Mouse (Mus musculus) liver, embryonic 16.5 days (tissue): Measurements from ENCODE around the gene Itgb7. TPM values are rescaled to one million over a fixed set of nuclear protein-coding genes. Genes with fewer than 3 reads are reported as not detected.

Experiments used
- ATAC-seq: fragments of 200-750 bp; cut with Nextera tagmentation; 2 replicates; pipeline ENCODE4 v1.8.0; 2017; ENCODE audit warnings: low read depth, mild to moderate bottlenecking, moderate number of reproducible peaks, moderate library complexity
- H3K27ac ChIP-seq: fragments of 300-500 bp; sonication (generic); 2 replicates; pipeline ENCODE4 v1.5.1; 2014; ENCODE audit warnings: mild to moderate bottlenecking, low read length
- H3K27me3 ChIP-seq: fragments of 300-500 bp; sonication (generic); 2 replicates; pipeline ENCODE4 v1.6.1; 2014; ENCODE audit warnings: low read depth, low read length, mixed read lengths; ENCODE audit not compliant: control insufficient read depth, insufficient read depth
- H3K36me3 ChIP-seq: fragments of 300-500 bp; sonication (generic); 2 replicates; pipeline ENCODE4 v1.6.1; 2014; ENCODE audit warnings: mild to moderate bottlenecking; ENCODE audit not compliant: control insufficient read depth, insufficient read depth
- H3K4me1 ChIP-seq: fragments of 300-500 bp; sonication (generic); 2 replicates; pipeline ENCODE4 v1.6.1; 2014; ENCODE audit warnings: low read depth, low read length, mixed read lengths; ENCODE audit not compliant: control insufficient read depth
- H3K4me2 ChIP-seq: fragments of 300-500 bp; sonication (generic); 2 replicates; pipeline ENCODE4 v1.6.1; 2014; ENCODE audit warnings: low read depth, low read length, mixed read lengths
- H3K4me3 ChIP-seq: fragments of 300-500 bp; sonication (generic); 2 replicates; pipeline ENCODE4 v1.5.1; 2014; ENCODE audit warnings: low read depth, mild to moderate bottlenecking, low read length
- H3K9ac ChIP-seq: fragments of 300-500 bp; sonication (generic); 2 replicates; pipeline ENCODE4 v1.6.1; 2014; ENCODE audit warnings: low read depth, low read length
- H3K9me3 ChIP-seq: fragments of 300-500 bp; sonication (generic); replicated peaks from 2 replicates; pipeline ENCODE4 v1.6.1; 2016; ENCODE audit warnings: low read length; ENCODE audit not compliant: control insufficient read depth
- WGBS: fragments of 180-500 bp; shearing (Covaris S2); extraction: QIAGEN DNeasy Blood & Tissue Kit; methylation state at CpG from one replicate; pipeline ENCODE4 v1.1.7; 2014; ENCODE audit not compliant: insufficient replicate concordance; 5-methylcytosine and 5-hydroxymethylcytosine counted together
- polyA plus RNA-seq: library from polyadenylated mRNA; unstranded; fragments of >200 nt; fragmentation: Nextera tagmentation; extraction: Ambion mirVana; gene quantifications from 2 replicates; pipeline ENCODE4 v1.2.1, GENCODE M21; 2015

Gene Itgb7
- polyA plus RNA-seq, 1 experiment from 2014 or later, result 5.5 TPM

- Histone ChIP-seq H3K9me3 (no peaks in the 10 kb centered on the region), H3K36me3 (no peaks in the 10 kb centered on the region), H3K27me3 (no peaks in the 10 kb centered on the region), H3K27ac (no peak overlapping the region), H3K9ac (no peak overlapping the region), H3K4me3 (no peak overlapping the region), H3K4me2 (no peak overlapping the region), H3K4me1 (peaks cover 10% of the 10 kb centered on the region)
- ATAC-seq, result peak; percentile 34; the same call in 1 of the 2 replicates
- WGBS, result 16% methylated on average over 6 of the region's 6 CpGs
Observed at GRCm38 (mm10) chr15:102178279-102178678, 53.5 kb downstream of the Itgb7 start.

- H3K9me3 ChIP-seq, result no peaks in the 10 kb centered on the region
- 67% methylated on average over 8 of the region's 8 CpGs for WGBS
- peaks cover 10% of the 10 kb centered on the region for H3K4me1 ChIP-seq
- no peak overlapping the region for H3K4me3 ChIP-seq
- no peak for ATAC-seq
- H3K27ac ChIP-seq, result no peak overlapping the region
- no peaks in the 10 kb centered on the region for H3K36me3 ChIP-seq
- no peak overlapping the region for H3K4me2 ChIP-seq
- H3K27me3 ChIP-seq, result no peaks in the 10 kb centered on the region
- H3K9ac ChIP-seq, result no peak overlapping the region
Observed at GRCm38 (mm10) chr15:102177417-102177816, 54.3 kb downstream of the Itgb7 start.

GRCm38 (mm10) chr15:102176571-102177316, 55.0 kb downstream of the Itgb7 start:
- WGBS, result 43% methylated on average over 7 of the region's 7 CpGs

GRCm38 (mm10) chr15:102175736-102176319, 55.9 kb downstream of the Itgb7 start:
- Histone ChIP-seq H3K27me3 (no peaks in the 10 kb centered on the region), H3K4me1 (peaks cover 10% of the 10 kb centered on the region), H3K4me2 (no peak overlapping the region), H3K9me3 (no peaks in the 10 kb centered on the region), H3K9ac (no peak overlapping the region), H3K4me3 (no peak overlapping the region), H3K27ac (no peak overlapping the region), H3K36me3 (no peaks in the 10 kb centered on the region)
- 80% methylated on average over 16 of the region's 16 CpGs for WGBS
- ATAC-seq, result no peak

More at GRCm38 (mm10) chr15:102176571-102177316, 55.0 kb downstream of the Itgb7 start:
- Histone ChIP-seq H3K4me2 (no peak overlapping the region), H3K9ac (no peak overlapping the region), H3K27me3 (no peaks in the 10 kb centered on the region), H3K9me3 (no peaks in the 10 kb centered on the region), H3K4me1 (peaks cover 10% of the 10 kb centered on the region), H3K27ac (no peak overlapping the region), H3K4me3 (no peak overlapping the region), H3K36me3 (no peaks in the 10 kb centered on the region)
- ATAC-seq, result no peak

- 52% methylated on average over 3 of the region's 3 CpGs for WGBS
- no peak for ATAC-seq
Observed at GRCm38 (mm10) chr15:102173581-102173980, 58.2 kb downstream of the Itgb7 start.

GRCm38 (mm10) chr15:102169064-102169463, 62.7 kb downstream of the Itgb7 start:
- WGBS, result 66% methylated on average over 2 of the region's 2 CpGs
- Histone ChIP-seq H3K27me3 (no peaks in the 10 kb centered on the region), H3K27ac (no peak overlapping the region), H3K4me3 (no peak overlapping the region), H3K9me3 (no peaks in the 10 kb centered on the region), H3K9ac (no peak overlapping the region), H3K4me1 (no peaks in the 10 kb centered on the region), H3K4me2 (no peak overlapping the region), H3K36me3 (no peaks in the 10 kb centered on the region)
- no peak for ATAC-seq

More at GRCm38 (mm10) chr15:102173581-102173980, 58.2 kb downstream of the Itgb7 start:
- H3K9me3 ChIP-seq, result no peaks in the 10 kb centered on the region
- no peak overlapping the region for H3K27ac ChIP-seq
- no peak overlapping the region for H3K4me3 ChIP-seq
- H3K9ac ChIP-seq, result no peak overlapping the region
- no peaks in the 10 kb centered on the region for H3K36me3 ChIP-seq
- no peaks in the 10 kb centered on the region for H3K27me3 ChIP-seq
- H3K4me2 ChIP-seq, result no peak overlapping the region
- peaks cover 10% of the 10 kb centered on the region for H3K4me1 ChIP-seq

- Histone ChIP-seq H3K4me3 (no peak overlapping the region), H3K4me1 (no peaks in the 10 kb centered on the region), H3K27me3 (no peaks in the 10 kb centered on the region), H3K9me3 (no peaks in the 10 kb centered on the region), H3K36me3 (no peaks in the 10 kb centered on the region), H3K4me2 (no peak overlapping the region), H3K9ac (no peak overlapping the region), H3K27ac (no peak overlapping the region)
- no peak for ATAC-seq
- 56% methylated on average over 6 of the region's 6 CpGs for WGBS
Observed at GRCm38 (mm10) chr15:102167620-102168021, 64.1 kb downstream of the Itgb7 start.

Other genes starting within 250 kb of the Itgb7 start
- gene Krt8, start 227.5 kb downstream of the Itgb7 start, polyA plus RNA-seq, result 120 and 130 TPM in 2 replicates
- 118 and 119 TPM in 2 replicates for gene Krt18, start 203.8 kb downstream of the Itgb7 start, polyA plus RNA-seq
- gene Eif4b, start 158.2 kb downstream of the Itgb7 start, polyA plus RNA-seq, result 42.7 and 43.6 TPM in 2 replicates
- gene Tns2, start 131.5 kb downstream of the Itgb7 start, polyA plus RNA-seq, result 6.2 and 6.8 TPM in 2 replicates
- gene Spryd3, start 95.7 kb downstream of the Itgb7 start, polyA plus RNA-seq, result 13.0 and 14.3 TPM in 2 replicates
- gene Igfbp6, start 87.6 kb downstream of the Itgb7 start, polyA plus RNA-seq, result 1.5 and 2.4 TPM in 2 replicates
- 33.6 and 34.4 TPM in 2 replicates for gene Soat2, start 81.4 kb downstream of the Itgb7 start, polyA plus RNA-seq
- gene Zfp740, start 28.7 kb downstream of the Itgb7 start, polyA plus RNA-seq, result 16.3 and 17.1 TPM in 2 replicates
- 53.0 and 60.2 TPM in 2 replicates for gene Csad, start 27.2 kb downstream of the Itgb7 start, polyA plus RNA-seq
- gene Rarg, start 25.6 kb upstream of the Itgb7 start, polyA plus RNA-seq, result 2.4 and 2.5 TPM in 2 replicates
- not detected in 2 replicates for gene Gm9918, start 38.6 kb upstream of the Itgb7 start, polyA plus RNA-seq
- gene Mfsd5, start 47.5 kb upstream of the Itgb7 start, polyA plus RNA-seq, result 20.0 and 21.3 TPM in 2 replicates
- gene Espl1, start 64.3 kb upstream of the Itgb7 start, polyA plus RNA-seq, result 21.2 and 24.8 TPM in 2 replicates
- gene Pfdn5, start 94.2 kb upstream of the Itgb7 start, polyA plus RNA-seq, result 107 and 108 TPM in 2 replicates
- gene Myg1, start 99.8 kb upstream of the Itgb7 start, polyA plus RNA-seq, result 34.0 and 39.3 TPM in 2 replicates
- gene Aaas, start 118.8 kb upstream of the Itgb7 start, polyA plus RNA-seq, result 39.3 and 42.4 TPM in 2 replicates
- gene Sp7, start 135.2 kb upstream of the Itgb7 start, polyA plus RNA-seq, result 0.02 TPM in 1 of 2 replicates, not detected in the other
- 3.7 TPM in 2 replicates for gene Sp1, start 174.2 kb upstream of the Itgb7 start, polyA plus RNA-seq
- gene Amhr2, start 213.4 kb upstream of the Itgb7 start, polyA plus RNA-seq, result 0.04 and 0.07 TPM in 2 replicates
- 120 and 139 TPM in 2 replicates for gene Prr13, start 227.1 kb upstream of the Itgb7 start, polyA plus RNA-seq
- gene Pcbp2, start 238.6 kb upstream of the Itgb7 start, polyA plus RNA-seq, result 64.7 and 67.7 TPM in 2 replicates